Mouse (Mus musculus) Muller cell, postnatal 12 days (primary cell): ENCODE results near the gene Jup.

ENCODE experiments used
- DNase-seq: peaks from one replicate; pipeline ENCODE4 v3.0.0-alpha.2; 2015; ENCODE audit errors: inconsistent ontology term

Jup gene

DNA sequence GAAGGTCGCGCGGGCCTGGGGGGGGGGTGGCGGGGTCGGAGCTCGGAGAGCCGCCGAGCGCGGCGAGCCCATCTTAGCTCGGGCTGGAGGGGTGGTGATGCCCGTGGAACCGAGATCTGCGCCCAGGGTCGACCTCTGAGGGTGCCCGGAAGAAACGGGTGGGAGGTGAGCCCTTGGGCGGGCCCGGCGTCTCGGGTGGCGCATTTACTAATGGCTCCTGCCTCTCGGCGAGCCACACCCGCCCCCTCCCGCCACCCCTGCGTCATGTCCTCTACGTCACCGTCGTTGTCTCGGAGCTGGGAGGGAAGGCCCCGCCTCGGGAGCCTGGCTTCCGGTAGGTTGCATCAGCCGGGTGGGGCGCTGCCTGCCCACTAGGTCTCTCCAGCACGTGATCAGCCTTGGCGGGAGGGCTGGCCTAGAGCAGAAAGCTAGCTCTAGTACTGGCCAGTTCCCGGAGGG is 77.4 kb downstream of the Jup start:
- DNase-seq, result peak; percentile 99

- DNase-seq, result peak; percentile 100
These were observed 77.9 kb downstream of the Jup start, which contains the start of gene Eif1 for GRCm38 (mm10) chr11:100319492-100320171. Eif1 (plus strand) TSS chr11:100319885.
